Mouse (Mus musculus): ENCODE results near the gene Arfgef2. TPM values are rescaled to one million over a fixed set of nuclear protein-coding genes. Genes with fewer than 3 reads are reported as not detected.
"Not testable (repeated sequence)": the region's sequence is repeated elsewhere in the genome, so short reads cannot be mapped to it uniquely, and the experiment has no call there.

The Arfgef2 gene
- polyA plus RNA-seq, 1 experiment, result 8.4 TPM

- Histone ChIP-seq H3K4me2 (ENCODE audit: low read depth) (no peak overlapping the region), H3K79me2 (ENCODE audit: control insufficient read depth, insufficient read depth) (peaks cover 17% of the 10 kb centered on the region), H3K36me3 (ENCODE audit: control insufficient read depth, insufficient read depth) (peaks cover 6% of the 10 kb centered on the region), H3K4me3 (no peak overlapping the region), H3K27me3 (ENCODE audit: control insufficient read depth, insufficient read depth, insufficient read length) (no peaks in the 10 kb centered on the region), H3ac (ENCODE audit: control insufficient read depth, insufficient read length) (no peak overlapping the region)
- TF ChIP-seq MAX (IDR thresholded peaks at IDR 0.05; ENCODE audit: low read depth), result no peak
- no peak for TF ChIP-seq USF1 (IDR thresholded peaks at IDR 0.05; ENCODE audit: low read depth)
- TF ChIP-seq E2F4 (IDR thresholded peaks at IDR 0.05; ENCODE audit: insufficient read depth), result no peak
- TF ChIP-seq SRF (IDR thresholded peaks at IDR 0.05; ENCODE audit: control insufficient read depth, insufficient read length, low read depth), result no peak
- TF ChIP-seq TCF12 (IDR thresholded peaks at IDR 0.05; ENCODE audit: insufficient read depth, poor library complexity, severe bottlenecking), result no peak
- TF ChIP-seq POLR2A (IDR thresholded peaks at IDR 0.05; ENCODE audit: insufficient read length, low read depth), result no peak
- TF ChIP-seq POLR2AphosphoS2 (IDR thresholded peaks at IDR 0.05; ENCODE audit: insufficient read length, low read depth), result no peak
- TF ChIP-seq MYOG (IDR thresholded peaks at IDR 0.05; ENCODE audit: control insufficient read depth in 1 of 3, insufficient read depth in 1 of 3, insufficient read length in 2 of 3, low read depth in 2 of 3), result no peak
- no peak for TF ChIP-seq TCF3 (IDR thresholded peaks at IDR 0.05; ENCODE audit: insufficient read length, low read depth)
- TF ChIP-seq MYOD1 (IDR thresholded peaks at IDR 0.05; ENCODE audit: control insufficient read depth in 1 of 3, insufficient read length in 2 of 3, low read depth in 2 of 3), result no peak
- no peak for TF ChIP-seq REST (IDR thresholded peaks at IDR 0.05; ENCODE audit: insufficient read depth, insufficient read length)
- no peak for TF ChIP-seq CEBPB (IDR thresholded peaks at IDR 0.05; ENCODE audit: insufficient read depth, poor library complexity, severe bottlenecking)
These were observed 13.7 kb upstream of the Arfgef2 start for GRCm38 (mm10) chr2:166791738-166792137.

DNA sequence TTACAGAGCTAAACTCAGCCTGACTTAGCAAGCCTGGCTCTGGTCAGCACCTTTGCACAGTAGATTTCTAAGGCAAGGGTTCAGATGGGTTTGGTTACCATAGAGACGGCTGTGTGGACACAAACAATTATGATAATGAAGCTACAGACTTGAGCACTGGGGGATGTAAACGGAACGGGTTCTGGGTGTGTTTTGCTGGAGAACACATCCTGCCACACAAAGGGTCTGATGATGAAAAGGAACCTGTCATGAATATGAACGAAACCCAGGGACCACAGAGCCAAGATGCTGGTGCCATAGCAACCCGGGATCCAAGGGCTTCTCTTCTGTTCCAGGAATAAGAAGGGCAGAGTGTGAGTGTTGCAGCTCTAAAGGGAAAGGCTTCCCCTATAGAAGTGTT is 13.0 kb upstream of the Arfgef2 start, which contains the start of gene Trp53rkb:
TSS of gene Trp53rkb (plus strand) at position 177 of the 400 bp plus-strand sequence.
- peaks cover 8% of the 10 kb centered on the region for H3K36me3 ChIP-seq (ENCODE audit: control insufficient read depth, insufficient read depth)
- TF ChIP-seq TCF3 (IDR thresholded peaks at IDR 0.05; ENCODE audit: insufficient read length, low read depth) (no peak), SRF (IDR thresholded peaks at IDR 0.05; ENCODE audit: control insufficient read depth, insufficient read length, low read depth) (no peak), POLR2A (IDR thresholded peaks at IDR 0.05; ENCODE audit: insufficient read length, low read depth) (no peak), MAX (IDR thresholded peaks at IDR 0.05; ENCODE audit: low read depth) (no peak), MYOG (IDR thresholded peaks at IDR 0.05; ENCODE audit: control insufficient read depth in 1 of 3, insufficient read depth in 1 of 3, insufficient read length in 2 of 3, low read depth in 2 of 3) (no peak), REST (IDR thresholded peaks at IDR 0.05; ENCODE audit: insufficient read depth, insufficient read length) (no peak), POLR2AphosphoS2 (IDR thresholded peaks at IDR 0.05; ENCODE audit: insufficient read length, low read depth) (no peak), CEBPB (IDR thresholded peaks at IDR 0.05; ENCODE audit: insufficient read depth, poor library complexity, severe bottlenecking) (no peak), USF1 (IDR thresholded peaks at IDR 0.05; ENCODE audit: low read depth) (no peak), TCF12 (IDR thresholded peaks at IDR 0.05; ENCODE audit: insufficient read depth, poor library complexity, severe bottlenecking) (no peak)
- H3K27me3 ChIP-seq (ENCODE audit: control insufficient read depth, insufficient read depth, insufficient read length), result no peaks in the 10 kb centered on the region
- H3ac ChIP-seq (ENCODE audit: control insufficient read depth, insufficient read length), result peak within 1 kb of the TSS; percentile 48
- peak within 1 kb of the TSS; percentile 77 for H3K4me2 ChIP-seq (ENCODE audit: low read depth)
- peaks cover 17% of the 10 kb centered on the region for H3K79me2 ChIP-seq (ENCODE audit: control insufficient read depth, insufficient read depth)
- peak within 1 kb of the TSS; percentile 45 for H3K4me3 ChIP-seq

GRCm38 (mm10) chr2:166793542-166794214 is 11.7 kb upstream of the Arfgef2 start:
- Histone ChIP-seq H3K4me3 (peak overlapping the region; percentile 45), H3K79me2 (ENCODE audit: control insufficient read depth, insufficient read depth) (peaks cover 17% of the 10 kb centered on the region), H3ac (ENCODE audit: control insufficient read depth, insufficient read length) (peak overlapping the region; percentile 48), H3K4me2 (ENCODE audit: low read depth) (peak overlapping the region; percentile 98)
- TF ChIP-seq E2F4 (IDR thresholded peaks at IDR 0.05; ENCODE audit: insufficient read depth) (peak; percentile 32), POLR2AphosphoS2 (IDR thresholded peaks at IDR 0.05; ENCODE audit: insufficient read length, low read depth) (peak; percentile 66), SRF (IDR thresholded peaks at IDR 0.05; ENCODE audit: control insufficient read depth, insufficient read length, low read depth) (peak; percentile 63), POLR2A (IDR thresholded peaks at IDR 0.05; ENCODE audit: insufficient read length, low read depth) (peak; percentile 74)
- H3K36me3 ChIP-seq (ENCODE audit: control insufficient read depth, insufficient read depth); H3K27me3 ChIP-seq (ENCODE audit: control insufficient read depth, insufficient read depth, insufficient read length): not testable (repeated sequence)

DNA sequence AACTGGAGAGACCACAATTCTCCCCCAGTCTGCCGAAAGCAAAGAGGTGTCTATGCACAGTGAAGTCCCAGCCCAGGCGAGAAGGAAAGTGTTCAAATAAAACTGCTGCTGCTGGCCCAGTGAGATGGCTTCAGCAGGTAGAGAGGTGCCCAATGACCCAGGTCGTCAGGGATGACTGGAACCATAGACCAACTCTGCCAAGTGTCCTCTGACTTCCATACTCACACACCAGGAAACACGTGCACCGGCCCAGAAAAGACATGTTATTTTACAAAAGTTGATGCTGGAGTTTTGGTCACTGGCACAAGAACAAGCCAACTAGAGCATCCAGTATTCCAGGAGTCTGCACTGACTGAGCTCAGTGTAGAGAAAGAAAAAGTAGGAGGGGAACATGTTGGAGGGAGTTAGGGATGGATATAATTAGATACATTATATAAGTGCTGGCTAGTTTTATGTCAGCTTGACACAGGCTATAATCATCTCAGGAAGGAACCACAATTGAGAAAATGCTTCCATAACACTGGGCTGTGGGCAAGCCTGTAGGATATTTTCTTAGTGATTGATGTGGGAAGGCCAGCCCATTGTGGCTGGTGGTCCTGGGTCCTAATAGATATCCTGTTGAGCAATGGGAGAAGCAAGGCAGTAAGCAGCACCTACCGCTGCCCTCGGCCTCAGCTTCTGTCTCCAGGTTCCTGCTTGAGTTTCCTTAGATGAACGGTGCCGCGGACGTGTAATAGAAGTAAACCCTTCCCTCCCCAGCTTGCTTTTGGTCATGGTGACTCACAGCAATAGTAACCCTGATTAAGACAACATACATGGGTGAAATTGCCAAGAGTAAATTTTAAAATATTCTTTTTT is 5.5 kb upstream of the Arfgef2 start:
- peaks cover 2% of the 10 kb centered on the region for H3K79me2 ChIP-seq (ENCODE audit: control insufficient read depth, insufficient read depth)
- H3K4me2 ChIP-seq (ENCODE audit: low read depth), result no peak overlapping the region
- H3K4me3 ChIP-seq, result no peak overlapping the region
- TF ChIP-seq TCF3 (IDR thresholded peaks at IDR 0.05; ENCODE audit: insufficient read length, low read depth) (no peak), CEBPB (IDR thresholded peaks at IDR 0.05; ENCODE audit: insufficient read depth, poor library complexity, severe bottlenecking) (no peak), TCF12 (IDR thresholded peaks at IDR 0.05; ENCODE audit: insufficient read depth, poor library complexity, severe bottlenecking) (no peak), POLR2AphosphoS2 (IDR thresholded peaks at IDR 0.05; ENCODE audit: insufficient read length, low read depth) (no peak), USF1 (IDR thresholded peaks at IDR 0.05; ENCODE audit: low read depth) (no peak), MAX (IDR thresholded peaks at IDR 0.05; ENCODE audit: low read depth) (no peak), E2F4 (IDR thresholded peaks at IDR 0.05; ENCODE audit: insufficient read depth) (no peak), REST (IDR thresholded peaks at IDR 0.05; ENCODE audit: insufficient read depth, insufficient read length) (no peak), MYOG (IDR thresholded peaks at IDR 0.05; ENCODE audit: control insufficient read depth in 1 of 3, insufficient read depth in 1 of 3, insufficient read length in 2 of 3, low read depth in 2 of 3) (no peak), POLR2A (IDR thresholded peaks at IDR 0.05; ENCODE audit: insufficient read length, low read depth) (no peak)
- no peaks in the 10 kb centered on the region for H3K27me3 ChIP-seq (ENCODE audit: control insufficient read depth, insufficient read depth, insufficient read length)
- H3K36me3 ChIP-seq (ENCODE audit: control insufficient read depth, insufficient read depth), result peaks cover 8% of the 10 kb centered on the region
- H3ac ChIP-seq (ENCODE audit: control insufficient read depth, insufficient read length), result no peak overlapping the region

All from myocyte (in vitro differentiated cells).